Mouse (Mus musculus) layer of hippocampus, postnatal 14 days (tissue): ENCODE results near the gene Rab8a. TPM values are rescaled to one million over a fixed set of nuclear protein-coding genes. Genes with fewer than 3 reads are reported as not detected.
A peak's percentile ranks its signal among the peaks of the same experiment; 100 is the strongest.
"Not testable (repeated sequence)": the region's sequence is repeated elsewhere in the genome, so short reads cannot be mapped to it uniquely, and the experiment has no call there.

Experiments
- DNase-seq, 2 experiments: peaks; one replicate each; pipeline ENCODE4 v3.0.0; 2021 to 2022; ENCODE audit warnings: low spot score in 2 of 2, mixed read lengths in 1 of 2
- long read RNA-seq, 2 experiments: library from polyadenylated mRNA; stranded (forward); transcript quantifications; one replicate each; pipeline ENCODE4 v2.0.0; 2021
- total RNA-seq, 2 experiments: library from RNA; stranded (reverse); gene quantifications; 2 replicates each; pipeline ENCODE4 v1.2.3; 2021

The Rab8a gene
- 10 to 100 TPM; 37.8 to 43.1 TPM for total RNA-seq
- long read RNA-seq, experiment 1, full-length matches to known transcripts, result 54 of 61 reads
- long read RNA-seq, experiment 1, partial matches to known transcripts, result 0 of 61 reads
- long read RNA-seq, experiment 1, other reads (novel, unspliced or antisense), result 7 of 61 reads
- long read RNA-seq, experiment 2, full-length matches to known transcripts, result 93 of 106 reads
- long read RNA-seq, experiment 2, partial matches to known transcripts, result 5 of 106 reads
- long read RNA-seq, experiment 2, other reads (novel, unspliced or antisense), result 8 of 106 reads

GRCm38 (mm10) chr8:72160707-72161697, at the start of gene Rab8a:
Rab8a (plus strand) TSS chr8:72161200.
- peak; percentile 100 for DNase-seq

DNA sequence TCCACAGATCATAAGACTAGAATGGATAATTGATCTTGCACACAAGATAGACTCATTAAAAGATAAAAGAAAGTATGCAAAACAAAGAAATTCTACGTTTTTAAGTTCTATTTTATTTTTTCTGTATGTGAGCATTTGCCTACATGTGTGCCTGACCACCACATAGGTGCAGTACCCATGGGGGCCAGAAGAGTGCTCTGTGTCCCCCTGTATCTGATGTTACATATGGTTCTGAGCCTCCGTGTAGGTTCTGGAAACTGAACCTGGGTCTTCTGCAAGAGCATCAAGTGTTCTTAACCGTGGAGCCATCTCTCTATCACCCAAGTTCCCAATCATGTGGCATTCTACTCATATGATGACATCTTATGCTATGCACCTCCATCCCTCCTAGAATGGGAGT, 48.5 kb upstream of the Rab8a start:
- no peak for DNase-seq

GRCm38 (mm10) chr8:72115202-72115601, 45.8 kb upstream of the Rab8a start:
- no peak for DNase-seq

DNA sequence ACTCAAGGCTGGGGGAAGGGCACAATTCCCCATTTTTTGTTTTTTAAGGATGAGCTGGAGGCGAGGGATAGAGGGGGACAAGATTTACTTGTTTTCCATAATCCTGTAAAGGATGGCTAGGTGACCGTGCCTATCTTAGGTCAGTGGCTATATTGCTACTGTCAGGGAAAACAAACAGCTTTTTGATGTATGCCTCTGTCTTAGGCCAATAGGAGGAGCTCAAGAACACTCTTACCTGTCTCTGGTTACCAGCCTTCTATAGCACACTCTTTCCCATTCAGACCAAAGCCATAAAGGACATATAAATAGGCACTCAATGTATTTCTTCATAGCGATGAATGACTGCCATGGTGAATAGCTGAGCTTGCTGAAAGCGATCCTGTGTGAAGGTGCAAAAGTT, 42.4 kb upstream of the Rab8a start:
- no peak for DNase-seq

DNA sequence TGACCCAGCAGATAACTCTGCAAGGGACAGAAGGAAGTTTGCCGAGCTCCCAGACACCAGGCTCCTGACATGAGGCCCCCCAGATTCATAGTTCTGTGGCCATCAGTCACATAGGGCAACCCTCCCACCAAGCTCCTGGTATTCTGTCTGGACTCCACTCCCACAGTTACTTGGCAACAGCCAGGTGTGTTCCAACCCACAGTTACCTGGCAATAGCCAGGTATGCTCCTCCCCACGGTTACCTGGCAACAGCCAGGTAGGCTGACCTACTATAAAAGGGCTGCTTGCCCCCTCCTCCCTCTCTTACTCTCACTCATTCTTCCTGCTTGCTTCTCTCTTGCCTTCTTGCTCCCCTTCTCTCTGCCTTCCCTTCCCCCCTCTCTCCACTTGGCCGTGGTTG, 39.5 kb upstream of the Rab8a start:
- DNase-seq, result not testable (repeated sequence)

DNA sequence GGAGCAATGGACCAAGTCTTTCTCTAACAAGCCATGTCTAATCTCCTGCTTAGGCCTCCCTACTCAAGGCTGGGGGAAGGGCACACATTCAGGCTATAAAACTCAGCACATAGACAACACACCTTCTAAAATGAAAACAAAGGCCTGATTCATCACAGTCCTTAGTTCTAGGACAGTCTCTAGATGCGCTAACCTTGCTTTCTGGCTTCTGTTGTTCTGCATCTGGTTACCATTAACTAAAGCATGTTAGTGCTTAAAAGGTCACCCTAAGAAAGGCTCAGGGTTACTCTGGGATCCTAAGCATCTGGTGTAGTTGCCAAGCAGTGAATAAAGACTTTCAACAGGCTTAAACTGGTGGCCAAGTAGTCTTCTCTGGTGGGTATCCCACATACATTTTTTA, 39.0 kb upstream of the Rab8a start:
- DNase-seq, result no peak

DNA sequence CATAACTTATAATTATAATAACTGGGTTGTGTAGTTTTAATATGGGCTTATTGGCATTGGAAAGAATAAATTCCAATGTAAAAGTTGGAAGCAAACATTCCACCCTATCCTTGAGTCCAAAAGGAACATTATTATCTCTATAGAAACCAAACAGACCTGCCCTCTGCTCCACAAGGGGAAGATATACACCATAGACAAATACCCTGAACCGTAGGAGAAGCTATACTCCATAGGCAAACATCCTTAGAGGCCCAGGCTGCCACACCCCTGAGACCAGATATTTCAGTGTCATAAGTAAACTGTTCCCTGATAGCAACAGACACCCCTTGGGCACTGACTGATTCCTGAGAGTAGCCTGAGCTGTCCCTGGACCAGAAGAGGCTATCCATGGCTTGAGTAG, 33.2 kb upstream of the Rab8a start:
- no peak for DNase-seq

- no peak for DNase-seq
These were observed 29.7 kb upstream of the Rab8a start for GRCm38 (mm10) chr8:72131251-72131650.

GRCm38 (mm10) chr8:72131901-72132300, 29.1 kb upstream of the Rab8a start:
- no peak for DNase-seq

- no peak for DNase-seq
These were observed 28.6 kb upstream of the Rab8a start for GRCm38 (mm10) chr8:72132417-72132816.

DNA sequence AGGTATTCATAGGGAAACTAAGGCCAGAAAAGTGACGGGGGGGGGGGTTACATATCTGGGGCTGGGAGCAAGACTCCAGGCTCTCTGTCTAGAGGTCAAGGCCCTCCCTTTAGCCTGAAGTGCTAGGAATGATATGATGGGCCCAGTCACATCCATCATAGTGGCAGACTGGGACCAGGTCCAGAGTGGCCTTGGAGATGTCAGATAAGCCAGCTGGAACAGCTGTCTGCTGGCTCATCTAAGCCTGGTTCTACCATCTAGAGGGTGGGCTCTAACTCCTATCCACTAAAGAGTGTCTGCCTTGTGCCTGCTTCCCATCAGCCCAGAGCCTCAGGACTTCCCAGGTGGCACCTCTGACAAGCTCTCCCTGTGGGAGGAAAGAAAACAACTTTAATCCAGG, 28.1 kb upstream of the Rab8a start:
- DNase-seq, result no peak

DNA sequence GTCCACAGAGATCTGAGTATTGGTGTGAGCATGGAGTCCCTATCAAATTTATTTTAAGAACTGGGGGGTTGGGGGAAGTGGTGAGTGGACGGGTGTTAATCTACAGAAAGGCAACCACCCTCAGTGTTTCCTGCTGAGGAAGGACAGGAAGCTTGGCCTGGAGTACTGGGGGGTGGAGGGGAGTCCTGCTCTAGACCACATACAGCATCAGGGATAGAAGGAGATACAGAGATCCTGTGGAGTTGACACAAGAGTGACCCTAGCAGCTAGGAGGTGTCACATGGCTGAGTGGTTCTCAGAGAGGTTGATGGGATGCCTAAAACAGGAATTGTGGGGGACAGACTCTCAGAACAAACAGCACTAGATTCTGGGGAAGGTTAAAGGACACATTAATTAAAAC, 27.5 kb upstream of the Rab8a start:
- DNase-seq, result no peak

DNA sequence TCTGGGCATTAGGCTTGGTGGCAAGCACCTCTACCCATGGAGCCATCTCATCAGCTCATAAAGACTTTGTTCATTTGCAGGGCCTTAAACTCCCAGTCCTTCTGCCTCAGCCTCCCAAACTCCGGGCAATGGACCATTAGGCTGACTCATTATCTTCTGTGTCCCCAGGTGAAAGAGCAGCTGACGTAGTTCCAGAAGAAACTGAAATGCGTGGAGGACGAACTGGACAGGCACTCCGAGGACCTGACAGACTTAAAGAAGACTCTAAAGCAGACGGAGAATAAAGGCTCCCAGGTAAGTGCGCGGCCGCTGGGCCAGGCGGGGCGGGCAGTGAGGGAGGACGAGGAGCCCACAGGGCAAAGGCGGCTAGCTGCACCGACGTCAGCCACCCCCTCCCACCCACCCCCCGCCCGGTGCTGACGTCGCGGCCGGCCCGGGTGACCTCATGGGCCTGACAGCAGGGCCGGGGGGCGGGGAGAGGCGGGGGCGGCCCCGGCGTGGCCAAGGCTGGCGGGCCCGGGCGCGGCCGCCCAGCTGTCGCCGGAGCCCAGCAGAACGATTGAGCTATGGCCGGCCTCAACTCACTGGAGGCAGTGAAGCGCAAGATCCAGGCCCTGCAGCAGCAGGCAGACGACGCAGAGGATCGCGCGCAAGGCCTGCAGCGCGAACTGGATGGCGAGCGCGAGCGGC, 26.1 kb upstream of the Rab8a start, which contains the start of gene Tpm4:
Gene Tpm4, plus strand, starts transcription at position 220 of the 690 bp plus-strand sequence.
- peak in 1 of 2 experiments; percentile 43 for DNase-seq

DNA sequence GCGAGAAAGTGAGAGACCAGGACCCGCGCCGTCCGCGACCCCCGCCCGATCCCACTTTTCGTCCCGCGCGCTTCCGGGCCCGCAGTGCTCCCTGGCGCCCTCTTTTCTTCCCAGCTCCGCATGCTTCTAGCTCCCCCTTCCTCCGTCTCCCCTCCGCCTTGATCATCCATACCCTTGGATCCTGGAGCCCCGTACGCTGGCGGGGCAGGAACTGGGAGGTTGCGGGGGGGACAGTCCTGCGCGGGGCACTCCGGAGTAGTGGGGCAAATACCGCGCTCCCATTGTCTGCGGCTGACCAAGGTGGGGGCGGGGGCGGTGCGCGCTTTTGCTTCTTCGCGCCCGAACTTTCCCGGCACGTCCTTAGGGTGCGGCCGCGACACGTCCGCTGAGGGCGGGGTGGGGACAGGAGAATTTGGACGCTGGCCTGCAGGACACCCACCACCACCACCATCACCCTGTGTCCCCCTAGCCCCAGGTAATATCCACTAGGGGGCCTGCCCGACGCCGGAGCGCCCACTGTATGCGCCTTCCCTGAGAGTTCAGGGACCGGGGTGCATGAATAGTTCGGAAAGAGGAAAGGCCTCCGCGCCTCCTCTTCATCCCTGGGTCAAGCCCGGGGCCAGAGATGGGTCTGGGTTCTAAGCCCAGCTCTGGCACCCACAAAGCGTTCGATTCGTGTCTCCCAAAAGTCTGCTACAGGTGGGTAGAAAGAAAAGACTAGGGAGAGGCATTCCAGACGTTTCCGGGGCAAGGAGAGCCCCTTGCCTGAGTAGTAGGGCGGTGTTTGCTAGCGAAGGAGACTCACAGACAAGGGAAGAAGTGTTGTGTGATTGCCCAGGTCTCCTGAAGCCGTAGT, 25.3 kb upstream of the Rab8a start:
- DNase-seq, result peak in 1 of 2 experiments; percentile 5

- DNase-seq, result peak; percentile 14 to 35
These were observed 24.6 kb upstream of the Rab8a start for GRCm38 (mm10) chr8:72136302-72136978.

GRCm38 (mm10) chr8:72137431-72137830, 23.6 kb upstream of the Rab8a start:
- no peak for DNase-seq

DNA sequence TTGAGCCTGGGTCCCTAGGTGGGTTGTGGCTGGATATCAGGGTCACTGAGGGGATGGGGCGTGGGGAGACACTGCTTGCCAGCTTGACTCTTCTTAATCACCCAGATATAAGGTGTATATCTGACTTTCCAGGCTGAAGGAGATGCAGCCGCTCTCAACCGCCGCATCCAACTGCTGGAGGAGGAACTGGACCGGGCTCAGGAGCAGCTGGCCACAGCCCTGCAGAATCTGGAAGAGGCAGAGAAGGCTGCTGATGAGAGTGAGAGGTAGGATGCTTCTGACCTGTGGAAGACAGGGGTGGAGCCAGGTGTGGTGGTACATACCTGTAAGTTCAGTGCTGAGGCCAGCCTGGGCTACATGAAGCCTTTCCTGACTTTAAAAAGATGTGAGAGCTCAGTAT, 22.5 kb upstream of the Rab8a start:
- DNase-seq, result no peak

DNA sequence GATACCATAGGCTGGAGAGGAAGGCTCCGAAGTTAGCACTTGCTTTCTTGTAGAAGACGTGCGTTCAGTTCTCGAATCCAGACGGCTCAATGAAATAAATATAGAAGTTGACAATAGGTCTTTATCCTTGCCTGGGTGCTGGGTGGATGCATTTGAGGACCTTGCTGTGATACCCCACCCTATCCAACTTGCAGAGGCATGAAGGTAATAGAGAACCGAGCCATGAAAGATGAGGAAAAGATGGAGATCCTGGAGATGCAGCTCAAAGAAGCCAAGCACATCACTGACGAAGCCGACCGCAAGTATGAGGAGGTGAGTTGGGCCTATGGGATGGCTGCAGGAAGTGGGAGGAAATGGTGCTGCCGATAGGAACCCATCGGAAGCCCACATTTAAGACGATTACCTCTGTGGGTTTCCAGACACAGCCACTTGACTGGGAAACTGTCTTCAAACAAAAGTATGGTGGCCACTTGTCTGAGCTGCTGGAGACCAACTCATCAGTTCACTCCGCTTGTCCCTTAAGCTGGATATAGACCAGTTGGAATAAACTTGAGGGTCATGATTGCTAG, 17.7 kb upstream of the Rab8a start:
- no peak for DNase-seq

- no peak for DNase-seq
These were observed 16.5 kb upstream of the Rab8a start for GRCm38 (mm10) chr8:72144345-72144975.
